Mouse (Mus musculus) heart, postnatal 0 days (tissue): ENCODE measurements around the gene Ddx19b. TPM values are rescaled to one million over a fixed set of nuclear protein-coding genes. Genes with fewer than 3 reads are reported as not detected.
"Not testable (repeated sequence)": the region's sequence is repeated elsewhere in the genome, so short reads cannot be mapped to it uniquely, and the experiment has no call there.

Experiments
- ATAC-seq: fragments of 200-750 bp; cut with Nextera tagmentation; 2 replicates; pipeline ENCODE4 v1.8.0; 2017; ENCODE audit warnings: low read depth, moderate number of reproducible peaks, moderate library complexity; ENCODE audit not compliant: insufficient read depth
- DNase-seq: peaks from one replicate; pipeline ENCODE4 v3.0.0-alpha.2; 2016; ENCODE audit warnings: low spot score
- H3K27ac ChIP-seq: fragments of 300-500 bp; sonication (generic); 2 replicates; pipeline ENCODE4 v1.5.1; 2014; ENCODE audit warnings: low read depth, mild to moderate bottlenecking
- H3K27me3 ChIP-seq: fragments of 300-500 bp; sonication (generic); 2 replicates; pipeline ENCODE4 v1.6.1; 2014; ENCODE audit warnings: low read length, mixed read lengths; ENCODE audit not compliant: control insufficient read depth, insufficient read depth
- H3K36me3 ChIP-seq: fragments of 300-500 bp; sonication (generic); replicated peaks from 2 replicates; pipeline ENCODE4 v1.6.1; 2014; ENCODE audit warnings: low read length, mixed read lengths; ENCODE audit not compliant: control insufficient read depth, insufficient read depth
- H3K4me1 ChIP-seq: fragments of 300-500 bp; sonication (generic); 2 replicates; pipeline ENCODE4 v1.6.1; 2014; ENCODE audit warnings: antibody characterized with exemption; ENCODE audit not compliant: control insufficient read depth, insufficient read depth
- H3K4me2 ChIP-seq: fragments of 300-500 bp; sonication (generic); 2 replicates; pipeline ENCODE4 v1.6.1; 2014; ENCODE audit warnings: low read depth, mild to moderate bottlenecking, low read length, moderate library complexity
- H3K4me3 ChIP-seq: fragments of 300-500 bp; sonication (generic); 2 replicates; pipeline ENCODE4 v1.5.1; 2014; ENCODE audit warnings: low read depth, low read length
- H3K9ac ChIP-seq: fragments of 300-500 bp; sonication (generic); replicated peaks from 2 replicates; pipeline ENCODE4 v1.6.1; 2014; ENCODE audit warnings: low read depth, low read length, mixed read lengths
- H3K9me3 ChIP-seq: fragments of 300-500 bp; sonication (generic); replicated peaks from 2 replicates; pipeline ENCODE4 v1.6.1; 2016; ENCODE audit warnings: low read length; ENCODE audit not compliant: control insufficient read depth
- CTCF ChIP-seq: IDR thresholded peaks from 2 replicates; pipeline ENCODE4 v1.5.1; 2016; ENCODE audit warnings: antibody characterized with exemption, control low read depth, low read depth
- EP300 ChIP-seq: IDR thresholded peaks from 2 replicates; pipeline ENCODE4 v1.6.1; 2016; ENCODE audit warnings: antibody characterized with exemption, low read depth
- WGBS: fragments of 180-500 bp; shearing (Covaris S2); extraction: QIAGEN DNeasy Blood & Tissue Kit; methylation state at CpG from one replicate; pipeline ENCODE4 v1.1.7; 2014; 5-methylcytosine and 5-hydroxymethylcytosine counted together
- polyA plus RNA-seq: library from polyadenylated mRNA; unstranded; fragments of >200 nt; fragmentation: Nextera tagmentation; extraction: Ambion mirVana; gene quantifications from 2 replicates; pipeline ENCODE4 v1.2.1, GENCODE M21; 2015
- total RNA-seq: library from RNA; depleted of rRNA; stranded (reverse); fragments of >200 nt; gene quantifications from 2 replicates; pipeline ENCODE4 v1.2.3, GENCODE M21; 2014; ENCODE audit warnings: low replicate concordance; rRNA removed

Gene Ddx19b
- total RNA-seq (9.3 and 10.2 TPM in 2 replicates), polyA plus RNA-seq (2.8 and 3.6 TPM in 2 replicates)

DNA sequence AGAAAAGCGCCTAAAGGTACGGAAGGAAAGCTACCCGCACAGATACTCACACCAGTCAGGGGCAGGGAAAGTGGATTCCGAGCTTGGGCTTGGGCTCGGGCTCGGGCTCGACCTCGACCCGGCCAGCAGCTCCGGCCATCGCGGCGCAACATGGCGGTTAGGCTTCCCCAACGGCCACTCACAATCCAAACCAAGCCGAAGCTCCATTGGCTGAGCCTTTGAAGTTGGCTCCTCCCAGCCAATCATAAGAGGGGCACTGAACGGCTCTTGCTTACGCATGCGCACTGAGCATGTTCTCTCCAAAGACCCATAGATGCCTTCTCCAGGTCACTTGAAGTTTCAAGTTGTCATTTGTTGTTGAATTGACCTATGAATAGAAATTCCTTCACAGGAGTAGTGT is at the start of gene Ddx19b:
Ddx19b (minus strand) TSS at position 180 of the 400 bp plus-strand sequence.
- H3K4me1 ChIP-seq = peaks cover 8% of the 10 kb centered on the region
- no peak within 1 kb of the TSS for H3K4me3 ChIP-seq
- H3K27me3 ChIP-seq = 0 out of 2 replicates have a peak, but pooled peaks cover 6% of the 10 kb centered on the region
- no peak for ATAC-seq
- TF ChIP-seq EP300 = no peak
- no peak for TF ChIP-seq CTCF
- H3K9ac ChIP-seq = no peak within 1 kb of the TSS
- no peaks in the 10 kb centered on the region for H3K9me3 ChIP-seq
- no peak for DNase-seq
- no peak within 1 kb of the TSS for H3K4me2 ChIP-seq
- H3K27ac ChIP-seq = no peak within 1 kb of the TSS
- WGBS = 90% methylated on average over 19 of the region's 19 CpGs
- H3K36me3 ChIP-seq = peaks cover 2% of the 10 kb centered on the region; the same call in 1 of the 2 replicates

DNA sequence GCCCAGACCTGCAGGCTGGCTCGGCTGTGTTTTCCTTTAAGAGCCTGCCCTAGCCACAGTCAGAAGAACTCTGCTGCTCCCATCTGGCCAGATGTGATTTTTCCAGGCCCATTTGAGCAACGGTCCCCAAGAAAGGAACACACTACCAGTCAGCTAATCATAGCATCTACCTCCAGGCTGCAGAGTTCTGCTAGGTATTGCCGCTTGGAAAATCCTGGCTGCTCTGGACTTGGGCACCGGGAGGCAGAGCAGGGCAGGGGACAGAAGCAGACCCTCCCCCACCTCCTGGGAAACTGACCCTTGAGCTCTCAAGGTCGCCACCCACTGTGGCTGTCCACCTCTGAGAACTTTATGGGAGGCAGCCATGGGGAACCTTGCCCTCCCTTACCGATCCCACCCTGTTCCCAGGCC is 48.3 kb upstream of the Ddx19b start:
- Histone ChIP-seq H3K36me3 (no peaks in the 10 kb centered on the region), H3K4me3 (no peak overlapping the region), H3K9ac (no peak overlapping the region), H3K27ac (no peak overlapping the region), H3K4me1 (no peaks in the 10 kb centered on the region), H3K4me2 (no peak overlapping the region), H3K27me3 (no peaks in the 10 kb centered on the region), H3K9me3 (no peaks in the 10 kb centered on the region)
- 26% methylated on average over 6 of the region's 6 CpGs for WGBS
- ATAC-seq = peak; percentile 55; the same call in 1 of the 2 replicates
- no peak for DNase-seq
- TF ChIP-seq CTCF = peak; percentile 58
- TF ChIP-seq EP300 = no peak

- Histone ChIP-seq H3K9me3 (no peaks in the 10 kb centered on the region), H3K36me3 (no peaks in the 10 kb centered on the region), H3K4me2 (no peak overlapping the region), H3K27ac (no peak overlapping the region), H3K4me3 (no peak overlapping the region), H3K4me1 (no peaks in the 10 kb centered on the region), H3K27me3 (no peaks in the 10 kb centered on the region), H3K9ac (no peak overlapping the region)
- TF ChIP-seq CTCF = no peak
- no peak for TF ChIP-seq EP300
- 57% methylated on average over 5 of the region's 5 CpGs for WGBS
- ATAC-seq (no peak), DNase-seq (no peak)
Observed at GRCm38 (mm10) chr8:111079461-111079860, 47.9 kb upstream of the Ddx19b start.

DNA sequence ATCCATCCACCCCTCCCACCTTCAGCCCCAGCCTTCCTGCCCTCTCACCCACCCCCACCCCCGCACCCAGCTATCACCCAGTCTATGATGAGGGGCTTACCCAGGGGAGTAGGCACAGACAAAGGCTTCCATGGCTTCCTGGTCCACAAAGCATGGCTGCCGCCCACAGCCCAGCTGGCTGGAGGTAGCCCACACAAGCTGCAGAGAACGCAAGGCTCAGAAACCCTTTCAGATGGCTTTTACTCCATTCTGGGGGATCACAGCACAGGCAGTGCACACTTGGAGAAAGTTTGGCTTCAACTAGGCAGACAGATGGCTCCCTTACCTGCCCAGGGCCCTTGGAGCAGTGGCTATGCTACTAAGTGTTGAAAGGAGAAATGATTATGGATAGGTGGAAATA is 44.4 kb upstream of the Ddx19b start:
- no peak for ATAC-seq
- TF ChIP-seq CTCF = no peak
- no peak for TF ChIP-seq EP300
- DNase-seq = no peak
- Histone ChIP-seq H3K4me2 (no peak overlapping the region), H3K9ac (no peak overlapping the region), H3K9me3 (no peaks in the 10 kb centered on the region), H3K4me1 (no peaks in the 10 kb centered on the region), H3K36me3 (no peaks in the 10 kb centered on the region), H3K27ac (no peak overlapping the region), H3K27me3 (no peaks in the 10 kb centered on the region), H3K4me3 (no peak overlapping the region)
- WGBS = 82% methylated on average over 3 of the region's 3 CpGs

- not testable (repeated sequence) for ATAC-seq, H3K36me3 ChIP-seq, H3K27me3 ChIP-seq, H3K4me3 ChIP-seq, DNase-seq, H3K4me2 ChIP-seq, H3K27ac ChIP-seq, H3K9me3 ChIP-seq, H3K9ac ChIP-seq, H3K4me1 ChIP-seq
- WGBS = 81% methylated on average over 9 of the region's 9 CpGs
Observed at GRCm38 (mm10) chr8:111068660-111069059, 37.1 kb upstream of the Ddx19b start.

DNA sequence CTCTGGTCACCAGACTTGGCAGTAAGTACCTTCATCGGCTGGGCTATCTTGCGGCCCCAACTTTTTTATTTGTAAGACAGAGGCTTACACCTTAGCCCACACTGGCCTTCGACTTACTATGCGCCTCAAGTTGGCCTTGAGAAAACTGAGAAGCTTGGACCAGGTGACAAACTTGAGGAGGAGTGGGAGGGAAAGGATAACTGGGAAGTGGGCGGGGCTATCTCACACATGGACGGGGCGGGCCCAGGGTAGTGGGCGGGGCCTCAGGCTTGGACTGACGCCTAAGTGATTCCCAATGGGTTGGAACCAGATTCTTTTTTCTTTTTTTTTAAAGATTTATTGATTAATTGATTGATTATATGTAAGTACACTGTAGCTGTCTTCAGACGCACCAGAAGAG is 35.9 kb upstream of the Ddx19b start:
- no peak overlapping the region for H3K4me3 ChIP-seq
- DNase-seq = no peak
- no peak overlapping the region for H3K27ac ChIP-seq
- H3K9ac ChIP-seq = no peak overlapping the region
- 29% methylated on average over 10 of the region's 10 CpGs for WGBS
- no peak for ATAC-seq
- H3K9me3 ChIP-seq = no peaks in the 10 kb centered on the region
- TF ChIP-seq CTCF (no peak), EP300 (no peak)
- no peaks in the 10 kb centered on the region for H3K27me3 ChIP-seq
- H3K36me3 ChIP-seq = no peaks in the 10 kb centered on the region
- no peak overlapping the region for H3K4me2 ChIP-seq
- H3K4me1 ChIP-seq = no peaks in the 10 kb centered on the region
